Mouse (Mus musculus) pancreas, adult 10 weeks (tissue): ENCODE data around the gene Rflnb. TPM values are rescaled to one million over a fixed set of nuclear protein-coding genes. Genes with fewer than 3 reads are reported as not detected.

ENCODE experiments used
- polyA plus RNA-seq: library from polyadenylated mRNA; stranded (reverse); fragments of 350-450 nt; fragmentation: Illumina TruSeq; extraction: RNeasy Lipid Tissue Mini Kit (QIAGEN cat#74804); gene quantifications from one replicate; pipeline ENCODE4 v1.2.3, GENCODE M21; 2015; ENCODE audit warnings: low read depth, low replicate concordance; ENCODE audit not compliant: insufficient read depth

Gene Rflnb
- 16.5 TPM for polyA plus RNA-seq

GRCm38 (mm10) chr11:76027139-76028071 lies at the start of gene Rflnb:
Gene Rflnb (minus strand): TSS chr11:76027782.

GRCm38 (mm10) chr11:75999440-76000155 lies 28.0 kb downstream of the Rflnb start, which contains the start of gene 1700016K19Rik:
Gene 1700016K19Rik (plus strand): TSS chr11:75999912.

Other genes with a start within 250 kb of the Rflnb start
- gene Doc2b, start 231.7 kb downstream of the Rflnb start, polyA plus RNA-seq = 0.30 TPM
- 9.9 TPM for gene Rph3al, start 89.4 kb downstream of the Rflnb start, polyA plus RNA-seq
- 0.98 TPM for gene 1700016K19Rik, start 27.9 kb downstream of the Rflnb start, polyA plus RNA-seq
- 9.3 TPM for gene Vps53, start 151.9 kb upstream of the Rflnb start, polyA plus RNA-seq
- gene Fam57a, start 151.9 kb upstream of the Rflnb start, polyA plus RNA-seq = 2.6 TPM
- not detected for gene Dbil5, start 189.8 kb upstream of the Rflnb start, polyA plus RNA-seq
- gene Gemin4, start 189.9 kb upstream of the Rflnb start, polyA plus RNA-seq = not detected
- gene Mrm3, start 215.9 kb upstream of the Rflnb start, polyA plus RNA-seq = 1.7 TPM
- 10.7 TPM for gene Glod4, start 215.9 kb upstream of the Rflnb start, polyA plus RNA-seq